Mouse (Mus musculus) granulocyte monocyte progenitor cell, adult 5-6 weeks (primary cell): ENCODE data around the gene Rbm10. TPM values are rescaled to one million over a fixed set of nuclear protein-coding genes. Genes with fewer than 3 reads are reported as not detected.

ENCODE experiments used
- ATAC-seq: replicated peaks from 2 replicates; pipeline ENCODE4 v1.8.0; 2016; ENCODE audit warnings: mild to moderate bottlenecking, moderate TSS enrichment, inconsistent platforms; ENCODE audit not compliant: poor library complexity, severe bottlenecking
- total RNA-seq, 2 experiments: library from RNA; stranded (forward) in 1 of 2; stranded (reverse) in 1 of 2; fragments of 200-712, 200-1000 nt in 1 of 2; fragments of >200 nt in 1 of 2; fragmentation: Nextera tagmentation in 1 of 2; gene quantifications; 2 replicates each; pipeline ENCODE4 v1.2.3; 2014 to 2017

Rbm10 gene
- total RNA-seq, 2 experiments from 2014 or later: 50.1 to 83.0 TPM

DNA sequence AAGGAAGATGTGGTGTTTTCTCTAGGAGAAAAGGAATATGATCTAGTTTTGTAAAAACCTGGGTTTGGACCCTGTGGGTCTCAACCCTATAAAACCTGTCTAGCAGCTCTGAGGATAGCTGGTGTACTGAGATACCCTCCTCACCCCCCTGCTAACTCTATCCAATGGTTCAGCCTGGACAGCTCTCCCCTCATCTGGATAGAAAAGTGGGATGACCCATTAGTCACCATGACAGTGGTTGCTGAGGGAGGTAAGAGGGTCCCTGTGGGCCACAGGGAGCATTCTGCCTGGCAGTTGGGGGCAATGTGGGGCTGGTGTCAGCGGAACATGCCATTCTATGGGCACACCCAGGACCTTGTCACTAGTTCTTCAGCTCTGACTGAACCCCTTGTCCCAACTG lies 75.3 kb downstream of the Rbm10 start:
- ATAC-seq: no peak

DNA sequence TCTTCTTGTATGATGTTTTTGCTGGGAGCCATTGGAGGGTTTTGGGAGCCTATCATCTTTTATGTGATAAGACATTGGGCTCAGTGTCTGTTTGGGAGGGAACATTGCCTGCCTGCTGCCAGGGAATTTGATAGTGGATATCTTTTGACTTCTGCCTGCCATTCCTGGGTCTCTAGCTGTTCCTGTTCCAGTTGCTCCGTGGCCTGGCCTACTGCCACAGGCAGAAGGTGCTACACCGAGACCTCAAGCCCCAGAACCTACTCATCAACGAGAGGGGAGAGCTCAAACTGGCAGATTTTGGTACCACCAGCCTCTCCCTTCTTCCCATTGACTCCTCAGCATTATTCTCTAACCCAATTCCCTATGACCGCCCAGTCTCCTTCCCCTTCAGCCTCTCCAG lies 78.5 kb downstream of the Rbm10 start:
- ATAC-seq: no peak

Other genes with a start within 250 kb of the Rbm10 start
- gene Jade3, start 191.8 kb upstream of the Rbm10 start, total RNA-seq (2014; fragmentation: Nextera tagmentation): 8.4 and 13.0 TPM in 2 replicates
- 17.4 and 19.3 TPM in 2 replicates for gene Jade3, start 191.8 kb upstream of the Rbm10 start, total RNA-seq (2017)
- not detected in 2 replicates for gene Rgn, start 67.7 kb upstream of the Rbm10 start, total RNA-seq (2014; fragmentation: Nextera tagmentation)
- gene Rgn, start 67.7 kb upstream of the Rbm10 start, total RNA-seq (2017): not detected in 2 replicates
- 188 and 233 TPM in 2 replicates for gene Ndufb11, start 116 bp downstream of the Rbm10 start, total RNA-seq (2014; fragmentation: Nextera tagmentation)
- gene Ndufb11, start 116 bp downstream of the Rbm10 start, total RNA-seq (2017): 97.4 and 116 TPM in 2 replicates
- gene Uba1, start 40.8 kb downstream of the Rbm10 start, total RNA-seq (2014; fragmentation: Nextera tagmentation): 273 and 299 TPM in 2 replicates
- 188 and 223 TPM in 2 replicates for gene Uba1, start 40.8 kb downstream of the Rbm10 start, total RNA-seq (2017)
- gene Cdk16, start 70.5 kb downstream of the Rbm10 start, total RNA-seq (2014; fragmentation: Nextera tagmentation): 56.4 and 74.9 TPM in 2 replicates
- 18.8 and 27.8 TPM in 2 replicates for gene Cdk16, start 70.5 kb downstream of the Rbm10 start, total RNA-seq (2017)
- gene Usp11, start 86.4 kb downstream of the Rbm10 start, total RNA-seq (2014; fragmentation: Nextera tagmentation): 32.9 and 42.7 TPM in 2 replicates
- gene Usp11, start 86.4 kb downstream of the Rbm10 start, total RNA-seq (2017): 36.3 and 41.6 TPM in 2 replicates
- 82.8 and 114 TPM in 2 replicates for gene Araf, start 180.3 kb downstream of the Rbm10 start, total RNA-seq (2014; fragmentation: Nextera tagmentation)
- gene Araf, start 180.3 kb downstream of the Rbm10 start, total RNA-seq (2017): 40.8 and 43.3 TPM in 2 replicates